Mouse (Mus musculus) WW6 (cell line): ENCODE data around the gene Cfdp1.

Source experiments
- DNase-seq: peaks from one replicate; pipeline ENCODE4 v3.0.0-alpha.2; 2013; ENCODE audit warnings: low read depth, low spot score

Gene Cfdp1

DNA sequence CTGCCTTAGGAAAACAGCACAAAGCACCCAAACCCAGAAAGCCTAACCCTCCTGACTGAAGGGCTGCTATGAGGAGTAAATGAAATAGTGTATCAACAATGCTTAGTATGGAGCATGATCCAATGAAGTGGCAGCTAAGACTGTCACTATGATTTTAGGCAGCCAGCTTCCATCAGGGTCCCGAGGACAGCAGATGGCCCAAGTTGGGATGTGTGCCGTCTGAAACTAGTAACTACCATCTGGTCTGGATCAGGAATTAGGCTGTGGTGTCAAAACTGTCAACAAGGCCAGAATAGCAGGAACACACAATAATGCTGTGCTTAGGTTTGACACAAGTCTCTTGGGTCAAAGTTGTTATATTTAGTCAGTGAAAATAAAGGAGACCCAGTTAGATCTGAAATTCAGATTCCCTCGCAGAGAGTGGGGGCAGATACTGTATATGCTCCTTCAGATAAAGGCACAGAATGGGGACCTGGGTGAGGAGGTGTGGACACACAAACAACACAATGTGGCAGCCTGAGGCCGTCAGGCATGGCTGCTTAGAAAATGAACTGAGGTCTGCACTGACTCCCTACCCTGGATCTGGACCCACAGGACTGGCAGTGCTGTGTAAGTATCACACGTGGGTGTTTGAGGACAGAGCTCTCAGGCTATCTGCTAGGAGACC lies 83.0 kb downstream of the Cfdp1 start:
- DNase-seq, result no peak

DNA sequence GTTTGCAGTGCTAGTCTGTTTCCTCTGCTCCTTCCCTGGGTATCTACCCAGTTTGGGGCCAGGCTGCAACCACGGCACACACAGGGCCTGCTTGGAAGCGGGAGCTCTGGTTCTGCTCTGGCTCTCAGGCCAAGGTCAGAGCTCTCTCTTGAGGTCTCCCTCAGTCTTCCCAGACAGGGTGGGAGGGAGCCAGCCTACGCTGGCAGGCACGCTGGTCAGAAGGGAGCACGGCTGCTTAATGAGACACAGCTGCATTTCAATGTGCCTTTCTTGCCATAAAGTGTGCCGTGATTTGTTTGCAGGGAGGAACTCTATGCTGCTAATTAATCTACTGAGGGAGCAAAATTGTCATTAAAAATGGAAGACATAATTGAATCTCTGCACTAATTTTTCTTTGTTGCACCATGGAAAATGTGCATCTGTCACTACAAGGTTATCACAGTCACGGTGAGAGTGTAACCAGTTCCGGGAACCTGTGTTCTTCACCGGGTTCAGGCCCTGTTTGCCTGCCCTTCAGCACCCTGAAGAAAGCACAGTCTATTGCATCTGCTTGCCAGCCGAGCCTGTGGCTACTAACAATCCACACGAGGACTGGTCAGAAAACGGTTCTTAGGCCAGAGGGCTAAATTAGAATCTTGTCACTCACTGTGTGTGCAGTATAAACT lies 84.2 kb downstream of the Cfdp1 start:
- DNase-seq, result no peak

DNA sequence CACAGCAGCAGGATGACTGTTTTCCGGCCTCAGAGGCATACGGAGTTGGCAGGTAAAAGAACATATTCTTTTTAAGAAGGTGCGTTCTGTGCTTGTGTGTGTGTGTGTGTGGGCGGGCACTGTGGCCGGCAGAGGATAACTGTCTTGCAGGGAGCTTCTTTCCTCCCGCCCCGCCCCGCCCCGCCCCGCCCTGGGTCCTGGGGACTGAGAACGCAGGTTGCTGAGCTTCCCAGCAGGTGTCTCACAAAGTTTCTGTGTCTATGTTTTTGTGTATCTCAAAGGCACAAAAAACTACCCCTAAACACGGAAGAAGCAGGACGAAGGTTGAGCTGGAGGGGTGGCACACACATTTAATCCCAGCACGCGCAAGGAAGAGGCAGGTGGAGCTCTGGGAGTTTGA lies 84.8 kb downstream of the Cfdp1 start:
- no peak for DNase-seq

DNA sequence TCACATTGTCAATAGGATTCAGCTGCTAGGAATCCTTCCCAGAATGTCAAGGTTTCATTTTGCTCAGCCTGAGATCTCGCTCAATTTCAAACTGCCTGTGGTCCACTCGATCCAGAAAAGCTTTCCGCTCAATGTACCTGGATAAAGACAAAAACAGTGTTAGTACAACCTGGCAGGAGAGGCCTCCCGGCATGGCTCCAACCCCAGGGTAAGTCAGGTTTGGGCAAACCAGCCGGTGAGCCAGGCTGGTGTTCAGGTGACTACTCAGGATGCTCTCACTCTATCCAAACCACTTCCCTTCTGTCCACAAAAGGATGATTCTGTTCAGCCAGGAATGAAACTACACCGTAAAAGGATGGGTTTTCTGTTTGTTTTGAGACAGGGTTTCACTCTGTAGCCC lies 85.4 kb downstream of the Cfdp1 start:
- no peak for DNase-seq

DNA sequence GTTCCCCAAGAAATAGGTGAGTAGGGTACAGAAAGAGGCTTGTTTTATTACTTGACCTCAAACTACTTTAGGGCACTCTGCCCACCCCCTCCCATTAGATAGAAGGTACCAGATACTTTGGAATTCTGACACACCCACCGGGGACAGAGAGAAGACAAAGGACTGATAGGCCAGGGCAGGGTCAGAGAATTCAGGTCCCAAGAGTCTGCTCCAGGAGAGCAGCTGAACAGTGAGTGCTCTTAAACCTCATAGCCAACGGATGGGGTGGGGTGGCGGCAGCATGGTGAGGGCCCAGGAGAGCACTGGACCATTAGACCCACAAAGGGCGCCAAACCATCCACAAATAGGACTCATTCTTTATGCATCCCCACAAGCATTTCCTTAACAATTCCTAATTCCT lies 88.5 kb downstream of the Cfdp1 start:
- no peak for DNase-seq

DNA sequence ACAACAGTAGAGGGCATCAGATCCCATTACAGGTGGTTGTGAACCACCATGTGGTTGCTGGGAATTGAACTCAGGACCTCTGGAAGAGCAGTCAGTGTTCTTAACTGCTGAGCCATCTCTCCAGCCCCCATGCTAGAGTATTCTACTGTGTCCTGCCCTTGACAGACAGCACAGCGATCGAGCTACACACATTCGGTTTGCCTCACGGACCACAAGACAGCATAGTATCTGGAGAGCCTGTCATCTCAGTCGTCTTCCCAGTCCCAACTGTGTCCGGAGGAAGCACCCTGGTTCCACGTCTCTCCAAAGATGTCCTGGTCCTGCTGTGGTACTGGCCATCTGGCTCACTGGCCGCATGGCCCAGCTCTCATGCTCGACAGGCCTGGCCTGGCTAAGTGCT lies 89.0 kb downstream of the Cfdp1 start:
- DNase-seq, result no peak

DNA sequence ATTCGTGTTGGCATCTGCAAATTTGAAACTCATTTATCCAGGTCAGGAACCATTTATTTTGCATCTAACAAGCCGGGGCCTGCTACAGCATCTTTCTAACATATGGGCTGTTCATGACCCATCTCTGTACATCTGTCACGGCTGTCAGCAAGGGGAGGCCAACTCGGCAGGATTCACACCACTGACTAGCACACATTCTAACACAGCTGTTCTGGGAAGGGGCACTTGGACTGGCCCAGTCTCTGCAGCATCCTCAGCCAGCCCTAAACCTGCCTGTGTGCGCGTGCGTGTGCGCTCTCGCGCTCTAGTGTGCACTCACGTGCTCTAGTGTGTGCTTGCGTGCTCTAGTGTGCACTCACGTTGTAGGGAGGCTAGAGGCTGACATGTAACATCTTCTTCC lies 93.4 kb downstream of the Cfdp1 start:
- DNase-seq, result no peak

DNA sequence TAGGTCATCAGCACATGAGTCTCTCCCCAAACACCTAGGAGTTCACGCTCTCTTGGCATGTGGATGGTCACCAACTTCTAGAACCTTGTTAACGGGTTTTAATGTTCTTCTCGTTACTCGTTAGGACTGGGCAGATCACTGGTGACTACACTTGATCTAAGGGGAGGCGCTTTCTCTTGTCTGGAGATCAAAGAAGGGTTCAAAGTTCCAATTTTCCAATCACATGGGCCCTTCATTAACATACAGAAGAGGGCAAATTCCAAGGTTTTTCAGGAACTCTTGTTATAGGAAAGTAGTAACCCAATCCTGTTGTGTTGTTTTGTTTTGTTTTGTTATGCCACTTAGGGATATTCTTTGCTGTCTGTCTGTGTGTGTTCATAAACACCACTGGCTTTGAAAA lies 95.3 kb downstream of the Cfdp1 start:
- no peak for DNase-seq

DNA sequence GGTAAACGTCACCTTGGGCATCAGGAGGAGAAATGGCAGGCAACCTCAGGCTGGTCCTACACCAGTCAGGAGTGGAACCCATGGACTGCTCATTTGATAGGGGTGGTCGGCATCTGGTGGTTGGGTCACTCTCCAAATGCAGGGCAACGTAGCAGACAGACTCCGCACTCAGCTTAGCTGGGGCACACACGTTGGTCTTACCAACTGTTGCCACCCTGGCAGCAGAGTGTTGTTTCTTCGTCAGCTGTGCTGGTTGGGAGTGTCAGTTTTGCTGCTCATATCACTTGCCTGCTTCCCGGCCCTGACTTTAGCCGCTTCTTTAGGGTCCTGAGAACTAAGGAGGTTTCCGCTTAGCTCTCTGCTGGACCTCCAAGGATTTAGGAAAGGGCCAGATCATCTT lies 96.5 kb downstream of the Cfdp1 start:
- DNase-seq, result no peak

DNA sequence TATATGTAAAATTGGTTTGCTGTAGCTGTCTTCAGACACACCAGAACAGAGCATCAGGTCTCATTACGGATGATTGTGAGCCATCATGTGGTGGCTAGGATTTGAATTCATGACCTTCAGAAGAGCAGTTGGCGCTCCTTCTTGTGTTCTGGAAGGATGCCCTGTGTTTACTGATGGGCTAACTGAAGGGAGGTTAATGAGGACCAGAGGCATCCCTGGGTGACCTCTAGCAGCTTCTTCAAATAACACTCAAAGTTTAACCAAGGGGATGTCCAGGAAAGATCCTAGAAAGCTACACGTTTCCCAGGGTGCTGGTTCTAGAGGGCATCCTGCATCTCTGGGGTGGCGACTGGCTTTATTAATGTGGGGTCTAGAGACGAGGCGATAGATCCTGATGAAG lies 99.4 kb downstream of the Cfdp1 start:
- DNase-seq, result no peak

DNA sequence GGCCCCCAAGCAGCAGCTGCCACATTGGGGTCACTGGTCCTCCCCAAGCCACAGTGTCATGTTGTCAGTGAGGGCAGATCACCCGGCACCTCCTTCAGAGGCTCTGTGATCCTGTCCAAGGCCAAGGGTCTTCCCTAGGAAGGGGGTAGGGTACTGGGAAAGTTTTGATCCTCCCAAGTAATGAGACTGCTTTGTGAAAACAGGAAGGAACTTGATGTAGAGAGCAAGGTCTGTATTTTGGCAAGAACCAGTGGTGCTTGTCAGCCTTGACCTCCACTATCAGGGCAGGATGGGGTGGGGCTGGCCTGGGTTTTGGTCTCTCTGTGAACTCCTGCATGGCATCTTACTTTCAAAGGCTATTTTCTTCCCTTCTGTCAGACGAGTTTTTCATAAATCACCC lies 100.0 kb downstream of the Cfdp1 start:
- no peak for DNase-seq

DNA sequence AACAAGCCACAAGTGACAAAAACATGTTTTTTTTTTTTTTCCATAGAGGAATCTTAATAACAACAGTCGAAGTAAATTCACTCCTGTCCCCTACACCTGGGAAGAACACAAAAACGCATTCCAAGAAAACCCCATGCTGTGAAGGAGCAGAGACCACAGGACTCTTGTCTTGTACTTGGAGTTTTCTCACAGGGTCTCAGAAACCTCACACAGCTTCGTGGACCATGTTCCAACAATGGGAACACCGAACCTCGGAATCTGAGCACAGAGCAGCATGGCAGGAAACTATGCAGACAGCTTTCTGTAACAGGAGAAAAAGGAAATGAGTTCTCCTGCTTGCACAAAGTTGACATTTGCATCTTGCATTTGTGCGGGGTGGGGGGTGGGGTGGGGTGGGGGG lies 105.3 kb downstream of the Cfdp1 start:
- no peak for DNase-seq

DNA sequence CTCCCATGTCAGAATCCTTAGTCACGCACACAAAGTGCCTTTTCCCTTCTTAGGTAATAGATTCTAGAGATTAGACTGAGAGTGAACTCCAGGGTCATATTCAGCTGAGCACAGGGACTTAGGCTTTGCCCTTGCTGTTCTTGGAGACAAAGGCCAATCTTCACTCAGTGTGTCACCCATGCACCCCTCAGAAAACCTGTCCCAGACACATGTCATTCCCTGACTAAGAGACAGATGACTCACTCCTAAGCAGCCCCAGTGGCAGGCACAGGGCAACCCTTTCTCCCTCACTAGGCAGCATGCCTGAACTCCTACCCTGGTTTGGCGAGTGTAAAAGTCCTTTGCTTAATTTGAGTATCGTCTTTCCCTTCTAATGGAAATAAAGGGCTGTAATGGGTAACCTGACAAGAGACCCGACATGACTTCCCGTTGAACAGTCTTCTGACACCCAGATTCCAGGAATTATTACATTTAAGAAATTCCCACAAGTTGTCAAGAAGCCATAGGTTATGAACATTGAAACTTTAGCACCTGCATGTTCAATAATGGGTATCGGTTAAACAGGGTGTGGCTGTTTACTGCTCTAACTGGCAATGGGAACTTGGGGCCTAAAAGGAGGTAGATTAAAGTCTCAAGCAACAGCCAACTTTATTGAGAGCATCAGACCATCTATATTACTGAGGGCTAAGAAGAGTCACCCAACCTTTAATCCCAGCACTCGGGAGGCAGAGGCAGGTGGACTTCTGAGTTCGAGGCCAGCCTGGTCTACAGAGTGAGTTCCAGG lies 106.0 kb downstream of the Cfdp1 start:
- DNase-seq, result no peak

DNA sequence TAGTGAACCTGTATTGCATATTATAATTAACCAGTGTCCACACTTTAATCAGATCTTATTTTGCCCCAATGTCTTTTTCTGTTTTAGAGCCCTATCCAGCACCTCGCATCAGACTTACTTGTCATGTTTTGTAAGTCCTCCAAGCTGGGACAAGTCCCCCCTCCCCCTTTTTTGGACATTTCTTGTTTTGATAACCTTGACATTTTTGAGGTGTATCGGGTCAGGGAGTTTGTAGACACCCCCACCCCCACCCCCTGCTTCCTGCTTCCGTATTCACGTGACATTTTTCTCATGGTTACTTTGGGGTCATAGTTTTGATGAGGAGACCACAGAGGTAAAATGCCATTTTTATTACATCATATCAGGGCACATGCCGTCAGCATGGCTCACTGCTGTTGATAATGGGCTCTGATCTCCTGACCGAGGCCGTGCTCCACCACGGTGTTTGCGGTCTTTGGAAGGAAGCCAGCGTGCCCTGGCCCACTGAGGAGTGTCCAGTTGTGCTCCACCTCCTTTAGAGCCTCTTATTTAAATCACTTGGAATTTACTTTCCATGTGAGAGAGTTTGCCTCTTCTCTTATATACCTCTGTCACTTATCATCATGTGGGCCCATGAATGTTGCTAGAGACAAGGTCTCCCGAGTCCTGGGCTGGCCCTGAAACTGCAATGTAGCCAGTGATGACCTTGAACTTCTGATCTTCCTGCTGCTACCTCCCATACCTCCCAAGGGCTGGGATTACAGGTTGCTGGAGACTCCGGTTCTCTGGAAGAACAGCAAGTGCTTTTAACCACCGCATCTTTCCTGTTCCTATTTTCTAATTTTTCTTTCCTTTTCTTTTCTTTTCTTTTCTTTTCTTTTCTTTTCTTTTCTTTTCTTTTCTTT lies 107.3 kb downstream of the Cfdp1 start:
- DNase-seq, result no peak

DNA sequence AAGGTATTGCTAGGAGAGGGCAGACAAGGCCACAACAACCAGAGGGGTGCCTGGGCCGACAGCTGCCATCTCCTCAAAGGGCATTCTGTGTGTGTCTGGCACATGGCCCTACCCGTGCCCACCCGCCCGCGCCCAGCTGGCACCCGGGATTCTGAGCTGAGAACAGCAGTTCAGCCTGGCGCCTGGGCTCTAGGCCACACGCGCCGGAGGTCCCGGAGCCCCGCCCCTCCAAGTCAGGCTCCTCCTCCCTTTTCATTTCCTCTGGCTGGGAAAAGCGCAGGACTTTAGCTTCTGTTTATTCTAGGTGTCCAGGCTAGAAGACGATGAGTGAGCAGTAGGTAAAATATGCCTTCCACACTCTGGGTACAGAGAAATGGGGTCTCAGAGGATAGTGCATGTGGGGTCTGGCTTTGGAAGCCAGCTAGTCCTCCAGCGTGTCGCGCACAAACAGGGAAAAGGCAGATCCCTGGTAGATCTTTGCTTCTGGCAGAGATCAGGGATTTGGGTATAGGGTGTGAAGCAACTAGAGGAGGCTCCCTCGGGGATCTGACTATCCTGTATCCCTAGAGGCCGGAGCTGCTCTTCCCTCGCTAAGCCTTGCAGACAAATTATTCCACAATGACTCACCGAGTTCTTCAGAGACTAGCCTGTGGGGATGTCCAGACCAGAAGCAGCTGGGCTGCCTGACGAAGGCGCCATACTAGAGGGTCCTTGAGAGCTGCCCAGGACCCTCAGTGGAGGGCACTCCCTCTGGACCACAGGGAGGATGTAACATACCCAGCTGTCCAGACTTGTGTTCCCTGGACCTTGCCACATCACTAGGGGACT lies 108.3 kb downstream of the Cfdp1 start:
- DNase-seq, result no peak

DNA sequence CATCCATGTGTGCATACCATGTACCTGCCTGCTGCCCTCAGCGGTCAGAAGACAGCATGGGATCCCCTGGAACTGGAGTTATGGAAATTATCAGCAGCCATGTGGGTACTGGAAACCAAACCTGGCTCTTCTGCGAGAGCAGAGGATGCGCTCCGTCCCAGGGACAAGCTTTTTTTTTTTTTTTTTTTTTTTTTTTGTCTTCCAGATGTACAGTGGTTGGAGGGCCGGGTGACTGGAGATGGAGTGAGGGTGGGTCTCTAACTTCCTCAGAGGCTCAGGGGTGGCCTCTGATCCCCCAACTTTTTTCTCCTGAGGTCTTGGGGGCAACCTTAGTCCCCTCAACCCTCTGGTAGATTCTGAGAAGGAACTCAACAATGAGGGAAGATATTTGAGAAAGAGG lies 109.0 kb downstream of the Cfdp1 start:
- no peak for DNase-seq

DNA sequence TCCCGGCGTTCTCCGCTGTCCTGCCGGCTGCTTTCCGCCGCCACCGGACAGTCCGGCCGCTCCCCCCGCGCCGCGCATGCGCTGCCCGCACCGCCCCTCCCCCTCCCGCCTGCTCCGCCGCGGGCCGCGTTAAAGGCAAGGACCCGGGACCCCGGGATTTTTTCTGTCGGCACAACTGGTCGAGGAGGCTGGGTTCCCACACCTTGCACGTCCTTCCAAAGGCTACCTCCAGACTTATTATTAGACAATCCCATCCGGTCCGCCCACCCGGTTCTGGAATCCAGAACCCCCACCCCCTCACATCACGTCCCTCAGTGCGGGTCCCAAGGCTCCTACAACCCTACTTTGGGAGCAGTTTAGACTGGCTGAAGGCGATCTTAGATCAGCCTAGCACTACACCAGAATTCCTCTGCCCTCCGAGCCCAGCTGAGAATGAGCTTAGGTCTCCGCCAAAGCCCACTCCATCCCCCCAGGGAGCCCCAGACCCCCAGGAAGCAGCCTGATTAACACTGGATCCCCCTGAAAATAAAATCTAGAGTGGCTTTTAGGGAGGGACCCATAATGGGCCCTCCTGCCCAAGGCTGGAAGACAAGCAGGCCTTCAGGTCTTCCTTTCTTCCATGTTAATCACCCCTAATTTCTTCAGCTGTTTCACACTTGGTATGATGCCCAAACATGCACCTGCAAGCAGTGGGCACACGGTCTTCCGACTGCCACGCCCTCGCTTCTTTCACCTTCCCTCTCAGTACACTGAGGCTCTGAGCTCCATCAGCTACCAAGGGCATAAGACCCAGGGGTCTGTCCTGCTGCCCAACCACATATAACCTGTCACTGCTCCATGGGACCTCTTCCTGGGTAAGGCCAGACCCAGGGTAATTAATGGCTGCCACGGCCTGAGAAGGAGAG lies 110.0 kb downstream of the Cfdp1 start, which contains the start of gene Bcar1:
Gene Bcar1 (minus strand): TSS at position 18 of the 905 bp plus-strand sequence.
- DNase-seq, result no peak

DNA sequence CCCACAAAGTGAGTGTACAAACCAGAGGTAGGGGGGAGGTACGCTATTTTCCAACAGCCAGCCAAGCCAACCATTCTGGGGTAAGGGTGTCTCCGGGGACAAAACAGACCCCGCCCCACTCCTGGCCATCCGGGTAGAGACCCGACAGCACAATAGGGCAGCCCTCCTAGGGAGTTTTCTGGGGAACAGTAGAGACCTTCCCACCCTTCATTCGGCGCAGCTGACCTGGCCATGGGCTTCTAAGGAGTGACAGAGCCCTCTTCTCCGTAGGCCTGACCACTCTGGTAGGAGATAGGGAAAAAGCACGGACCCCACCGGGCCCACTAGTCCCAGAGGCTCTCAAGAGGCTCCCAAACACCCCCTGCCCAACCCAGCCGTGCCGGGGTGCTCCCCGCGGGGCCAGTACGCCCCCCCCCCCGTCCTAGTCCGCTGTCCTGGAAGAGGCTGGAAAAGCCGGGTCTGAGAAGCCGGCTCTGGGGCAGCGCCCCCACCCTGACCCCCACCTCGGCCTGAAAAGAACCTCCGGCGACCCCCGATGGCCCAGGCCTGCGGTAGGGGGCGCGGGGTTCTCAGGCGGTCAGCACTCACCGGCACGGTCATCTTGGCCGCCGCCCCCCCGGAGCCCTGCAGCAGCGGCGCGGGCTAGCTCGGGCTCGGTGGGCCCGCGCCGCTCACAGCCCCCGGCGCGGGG lies 110.8 kb downstream of the Cfdp1 start:
- no peak for DNase-seq
